Mouse (Mus musculus) limb, embryonic 13.5 days (tissue): ENCODE data around the gene Pfkfb4. TPM values are rescaled to one million over a fixed set of nuclear protein-coding genes. Genes with fewer than 3 reads are reported as not detected.

Experiments used
- ATAC-seq: fragments of 200-750 bp; cut with Nextera tagmentation; 2 replicates; pipeline ENCODE4 v1.8.0; 2017; ENCODE audit warnings: low read depth, moderate number of reproducible peaks, moderate TSS enrichment; ENCODE audit not compliant: low FRiP score
- H3K27ac ChIP-seq: fragments of 300-500 bp; sonication (generic); 2 replicates; pipeline ENCODE4 v1.5.1; 2015; ENCODE audit warnings: inconsistent platforms, mild to moderate bottlenecking, moderate library complexity
- H3K27me3 ChIP-seq: fragments of 300-500 bp; sonication (generic); 2 replicates; pipeline ENCODE4 v1.6.1; 2015; ENCODE audit warnings: mild to moderate bottlenecking, inconsistent platforms
- H3K36me3 ChIP-seq: fragments of 300-500 bp; sonication (generic); 2 replicates; pipeline ENCODE4 v1.6.1; 2015; ENCODE audit warnings: inconsistent platforms, mild to moderate bottlenecking, moderate library complexity
- H3K4me1 ChIP-seq: fragments of 300-500 bp; sonication (generic); 2 replicates; pipeline ENCODE4 v1.6.1; 2015; ENCODE audit warnings: inconsistent platforms
- H3K4me2 ChIP-seq: fragments of 300-500 bp; sonication (generic); replicated peaks from 2 replicates; pipeline ENCODE4 v1.6.1; 2015; ENCODE audit warnings: inconsistent platforms, mild to moderate bottlenecking, moderate library complexity
- H3K4me3 ChIP-seq: fragments of 300-500 bp; sonication (generic); 2 replicates; pipeline ENCODE4 v1.5.1; 2015; ENCODE audit warnings: moderate library complexity, mild to moderate bottlenecking, inconsistent platforms
- H3K9ac ChIP-seq: fragments of 300-500 bp; sonication (generic); 2 replicates; pipeline ENCODE4 v1.6.1; 2015; ENCODE audit warnings: mild to moderate bottlenecking, inconsistent platforms
- H3K9me3 ChIP-seq: fragments of 300-500 bp; sonication (generic); 2 replicates; pipeline ENCODE4 v1.6.1; 2016; ENCODE audit warnings: inconsistent platforms
- WGBS: fragments of 180-500 bp; shearing (Covaris S2); methylation state at CpG from one replicate; pipeline ENCODE4 v1.1.7; 2015; 5-methylcytosine and 5-hydroxymethylcytosine counted together
- polyA plus RNA-seq: library from polyadenylated mRNA; unstranded; fragments of >200 nt; fragmentation: Nextera tagmentation; extraction: Ambion mirVana; gene quantifications from 2 replicates; pipeline ENCODE4 v1.2.1, GENCODE M21; 2015

The Pfkfb4 gene
- polyA plus RNA-seq, 1 experiment from 2014 or later = 14.6 TPM

- 89% methylated on average over 19 of the region's 19 CpGs for WGBS
- Histone ChIP-seq H3K36me3 (no peaks in the 10 kb centered on the region), H3K9me3 (no peaks in the 10 kb centered on the region), H3K9ac (no peak overlapping the region; the same call in 1 of the 2 replicates), H3K27ac (no peak overlapping the region), H3K4me3 (no peak overlapping the region), H3K4me2 (no peak overlapping the region), H3K4me1 (peaks cover 10% of the 10 kb centered on the region), H3K27me3 (no peaks in the 10 kb centered on the region)
- ATAC-seq = no peak
Observed at GRCm38 (mm10) chr9:108998287-108999166, 6.9 kb downstream of the Pfkfb4 start.

DNA sequence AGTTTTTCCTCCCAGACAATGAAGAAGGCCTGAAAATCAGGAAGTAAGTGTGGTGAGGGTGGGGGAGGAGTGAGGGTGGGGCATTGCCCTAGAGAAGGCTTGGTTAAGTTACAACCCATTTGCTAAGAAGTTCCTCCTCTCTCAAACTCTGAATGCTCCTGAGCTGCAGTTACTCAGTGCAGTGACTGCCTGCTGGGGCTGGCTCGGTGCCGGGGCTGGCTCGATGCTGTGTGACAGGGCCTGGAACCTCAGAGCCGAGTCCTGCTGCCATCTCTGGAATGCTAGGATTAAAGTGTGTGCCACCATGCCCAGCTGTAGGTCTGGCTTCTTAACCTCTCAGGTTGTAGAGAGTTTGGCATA, 7.6 kb downstream of the Pfkfb4 start:
- Histone ChIP-seq H3K27me3 (no peaks in the 10 kb centered on the region), H3K9ac (no peak overlapping the region), H3K4me3 (no peak overlapping the region), H3K27ac (no peak overlapping the region), H3K4me2 (no peak overlapping the region), H3K36me3 (no peaks in the 10 kb centered on the region), H3K9me3 (no peaks in the 10 kb centered on the region), H3K4me1 (peaks cover 10% of the 10 kb centered on the region)
- WGBS = 73% methylated on average over 4 of the region's 4 CpGs
- no peak for ATAC-seq

DNA sequence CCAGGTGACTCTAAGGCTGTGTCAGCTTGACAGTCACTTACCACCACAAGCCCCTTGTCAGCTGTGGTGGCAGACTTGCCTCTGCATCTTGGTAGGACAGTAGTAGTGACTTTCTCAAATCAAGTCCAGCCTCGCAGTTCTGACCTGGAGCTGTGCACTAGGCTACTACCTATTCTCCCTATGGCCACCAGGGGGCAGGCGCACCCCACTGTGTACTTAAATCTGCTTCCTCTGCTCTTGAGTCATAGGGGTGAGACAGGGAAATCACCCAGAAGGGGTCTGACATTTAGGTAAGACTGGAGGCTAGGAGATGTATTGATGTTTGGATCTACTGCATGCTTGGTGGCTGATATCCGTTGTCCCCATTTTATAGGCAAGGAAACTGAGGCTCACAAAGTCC, 9.1 kb downstream of the Pfkfb4 start:
- ATAC-seq = peak; percentile 57; the same call in 1 of the 2 replicates
- H3K27ac ChIP-seq = no peak overlapping the region
- H3K9me3 ChIP-seq = no peaks in the 10 kb centered on the region
- WGBS = 8% methylated on average over 3 of the region's 3 CpGs
- H3K4me1 ChIP-seq = peaks cover 2% of the 10 kb centered on the region; the same call in 1 of the 2 replicates
- no peak overlapping the region for H3K4me2 ChIP-seq
- H3K36me3 ChIP-seq = no peaks in the 10 kb centered on the region
- H3K9ac ChIP-seq = no peak overlapping the region
- no peak overlapping the region for H3K4me3 ChIP-seq
- no peaks in the 10 kb centered on the region for H3K27me3 ChIP-seq

DNA sequence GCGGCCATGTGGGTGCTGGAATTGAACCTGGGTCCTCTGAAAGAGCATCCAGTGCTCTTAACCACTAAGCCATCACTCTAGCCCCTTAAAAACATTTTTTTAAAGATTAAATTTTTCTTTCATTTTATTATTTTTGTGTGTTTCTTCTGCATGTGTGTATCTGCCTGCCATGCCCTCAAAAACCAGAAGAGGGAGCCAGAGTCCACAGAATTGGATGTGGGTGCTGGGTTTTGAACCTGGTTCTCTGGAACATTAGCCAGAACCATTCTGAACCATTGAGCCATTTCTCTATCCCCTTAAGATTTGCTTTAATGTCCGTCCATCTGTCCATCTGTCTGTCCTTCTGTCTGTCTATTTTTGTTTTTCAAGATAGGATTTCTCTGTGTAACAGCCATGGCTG, 11.6 kb downstream of the Pfkfb4 start:
- no peak overlapping the region for H3K27ac ChIP-seq
- 53% methylated on average over 2 of the region's 2 CpGs for WGBS

DNA sequence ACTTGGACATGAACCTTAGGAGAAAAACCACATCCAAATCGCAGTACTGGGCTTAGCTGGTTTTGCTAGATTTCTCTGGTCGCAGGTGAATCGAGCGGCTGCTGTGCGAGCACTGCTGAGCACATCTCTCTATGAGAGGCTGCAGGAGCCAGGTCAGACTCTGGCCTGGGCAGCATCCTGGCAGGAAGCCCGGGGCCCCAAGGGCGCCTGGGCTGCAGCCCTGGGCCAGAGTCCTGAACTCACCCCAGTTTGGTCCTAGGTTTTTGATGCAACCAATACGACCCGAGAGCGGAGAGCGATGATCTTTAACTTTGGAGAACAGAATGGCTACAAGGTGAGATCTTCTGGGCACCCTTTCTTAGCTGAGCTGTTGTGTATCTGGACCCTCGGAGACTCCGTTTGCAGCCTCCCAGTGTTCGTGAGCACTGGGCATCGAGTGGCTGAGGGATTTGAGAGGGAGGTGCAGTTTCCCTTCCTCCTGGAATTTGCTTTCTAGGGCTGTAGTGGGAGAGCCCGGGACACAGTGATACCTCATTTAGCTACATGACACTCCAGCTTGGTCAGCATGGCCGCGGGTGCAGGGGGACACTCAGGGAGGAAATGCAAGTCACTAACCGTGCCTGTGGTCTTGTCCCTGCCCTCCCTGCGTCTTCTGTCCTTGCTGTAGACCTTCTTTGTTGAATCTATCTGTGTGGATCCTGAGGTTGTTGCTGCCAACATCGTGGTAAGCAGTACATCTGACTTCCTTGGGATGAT, 15.6 kb downstream of the Pfkfb4 start:
- no peaks in the 10 kb centered on the region for H3K9me3 ChIP-seq
- H3K4me1 ChIP-seq = peaks cover 8% of the 10 kb centered on the region
- H3K36me3 ChIP-seq = peaks cover 20% of the 10 kb centered on the region
- H3K4me3 ChIP-seq = no peak overlapping the region
- ATAC-seq = no peak
- no peak overlapping the region for H3K27ac ChIP-seq
- H3K9ac ChIP-seq = 0 out of 2 replicates have a peak overlapping the region, but pooled peaks have one; percentile 14
- H3K27me3 ChIP-seq = no peaks in the 10 kb centered on the region
- H3K4me2 ChIP-seq = no peak overlapping the region
- 84% methylated on average over 21 of the region's 21 CpGs for WGBS

More for the DNA sequence above, 11.6 kb downstream of the Pfkfb4 start:
- Histone ChIP-seq H3K27me3 (no peaks in the 10 kb centered on the region), H3K4me1 (no peaks in the 10 kb centered on the region), H3K9me3 (no peaks in the 10 kb centered on the region), H3K36me3 (no peaks in the 10 kb centered on the region; the same call in 1 of the 2 replicates), H3K4me2 (no peak overlapping the region), H3K4me3 (no peak overlapping the region), H3K9ac (no peak overlapping the region)
- ATAC-seq = no peak

- Histone ChIP-seq H3K4me3 (no peak overlapping the region), H3K36me3 (peaks cover 24% of the 10 kb centered on the region), H3K9me3 (no peaks in the 10 kb centered on the region), H3K4me2 (no peak overlapping the region), H3K4me1 (peaks cover 8% of the 10 kb centered on the region), H3K27ac (no peak overlapping the region), H3K27me3 (no peaks in the 10 kb centered on the region), H3K9ac (no peak overlapping the region)
- ATAC-seq = no peak
- WGBS = 88% methylated on average over 9 of the region's 9 CpGs
Observed at GRCm38 (mm10) chr9:109008081-109008480, 16.5 kb downstream of the Pfkfb4 start.

DNA sequence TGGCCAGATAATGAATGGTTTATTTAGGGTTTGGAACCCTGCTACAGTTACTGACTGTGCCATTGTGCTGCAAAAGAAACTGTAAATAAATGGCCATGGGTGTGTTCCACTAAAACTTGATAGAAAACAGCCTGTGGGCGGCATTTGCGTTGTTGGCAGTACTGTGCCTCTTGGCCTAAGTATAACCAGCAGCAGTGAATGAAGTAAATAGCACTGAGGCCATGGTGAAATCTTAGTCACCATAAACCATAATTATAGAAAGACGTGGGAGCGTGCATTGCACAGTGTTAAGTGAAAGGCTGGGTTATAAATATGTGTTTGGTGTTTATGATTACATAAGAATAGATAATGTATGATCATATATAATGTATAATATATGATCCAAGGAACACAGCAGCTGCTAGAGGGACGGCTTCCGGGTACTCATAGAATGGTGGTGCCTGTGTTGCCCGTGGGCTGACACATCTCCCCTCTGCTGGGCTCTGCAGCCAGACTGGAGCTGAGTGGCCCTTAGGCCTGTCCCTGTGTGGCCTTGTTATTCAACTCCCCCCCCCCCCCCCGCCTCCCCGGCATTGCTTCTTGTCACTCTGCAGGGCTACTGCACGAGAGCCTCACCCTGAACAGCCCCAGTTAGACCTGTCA, 17.5 kb downstream of the Pfkfb4 start:
- no peak for ATAC-seq
- WGBS = 64% methylated on average over 9 of the region's 10 CpGs
- H3K4me1 ChIP-seq = peaks cover 8% of the 10 kb centered on the region
- no peak overlapping the region for H3K4me3 ChIP-seq
- no peak overlapping the region for H3K9ac ChIP-seq
- H3K27ac ChIP-seq = no peak overlapping the region
- H3K36me3 ChIP-seq = peaks cover 24% of the 10 kb centered on the region
- no peak overlapping the region for H3K4me2 ChIP-seq
- H3K9me3 ChIP-seq = no peaks in the 10 kb centered on the region
- no peaks in the 10 kb centered on the region for H3K27me3 ChIP-seq

- peak; percentile 35 for ATAC-seq
Observed at GRCm38 (mm10) chr9:109009636-109010315, 18.2 kb downstream of the Pfkfb4 start.

DNA sequence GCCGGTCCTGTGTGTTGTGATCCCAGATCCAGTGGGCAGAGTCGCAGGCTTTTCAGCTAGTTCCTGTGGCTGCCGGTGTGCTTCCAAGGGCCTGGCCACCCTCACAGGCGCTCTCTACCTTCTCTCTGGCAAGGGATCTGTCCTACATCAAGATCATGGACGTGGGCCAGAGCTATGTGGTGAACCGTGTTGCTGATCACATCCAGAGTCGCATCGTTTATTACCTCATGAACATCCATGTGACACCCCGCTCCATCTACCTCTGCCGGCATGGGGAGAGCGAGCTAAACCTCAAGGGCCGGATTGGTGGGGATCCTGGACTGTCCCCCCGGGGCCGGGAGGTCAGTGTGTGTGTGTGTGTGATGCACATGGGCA, 18.7 kb downstream of the Pfkfb4 start:
- Histone ChIP-seq H3K36me3 (peaks cover 24% of the 10 kb centered on the region), H3K27me3 (no peaks in the 10 kb centered on the region), H3K9me3 (no peaks in the 10 kb centered on the region), H3K4me2 (no peak overlapping the region), H3K27ac (no peak overlapping the region), H3K4me3 (no peak overlapping the region), H3K4me1 (peaks cover 8% of the 10 kb centered on the region), H3K9ac (no peak overlapping the region)
- no peak for ATAC-seq
- 77% methylated on average over 14 of the region's 14 CpGs for WGBS

More at GRCm38 (mm10) chr9:109009636-109010315, 18.2 kb downstream of the Pfkfb4 start:
- Histone ChIP-seq H3K27ac (no peak overlapping the region), H3K4me1 (peaks cover 8% of the 10 kb centered on the region), H3K27me3 (no peaks in the 10 kb centered on the region), H3K9me3 (no peaks in the 10 kb centered on the region), H3K36me3 (peaks cover 24% of the 10 kb centered on the region), H3K4me2 (no peak overlapping the region; the same call in 1 of the 2 replicates), H3K4me3 (no peak overlapping the region), H3K9ac (peak overlapping the region; percentile 43)
- WGBS = 29% methylated on average over 17 of the region's 17 CpGs

DNA sequence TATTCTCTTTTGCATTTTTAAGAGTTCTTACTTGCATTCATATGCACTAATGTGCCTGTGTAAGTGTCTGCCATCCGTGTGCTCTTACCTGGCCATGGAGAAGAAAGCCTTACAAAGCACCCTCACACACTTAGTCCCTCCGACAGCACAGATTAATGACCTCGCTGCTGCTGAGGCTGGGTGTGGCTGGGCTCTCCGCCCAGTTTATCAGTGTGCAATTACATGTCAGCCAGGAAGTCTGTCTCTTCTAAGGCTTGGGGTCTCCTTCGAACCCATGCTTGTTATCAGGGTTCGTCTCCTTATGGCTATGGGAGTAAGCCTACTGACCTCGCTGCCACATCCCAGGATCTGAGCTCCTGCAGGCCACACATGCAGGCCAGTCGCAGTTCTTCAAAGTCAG, 23.8 kb downstream of the Pfkfb4 start:
- H3K4me2 ChIP-seq = no peak overlapping the region
- peaks cover 23% of the 10 kb centered on the region for H3K36me3 ChIP-seq
- H3K9ac ChIP-seq = no peak overlapping the region
- no peaks in the 10 kb centered on the region for H3K9me3 ChIP-seq
- ATAC-seq = no peak
- H3K27ac ChIP-seq = no peak overlapping the region
- no peaks in the 10 kb centered on the region for H3K4me1 ChIP-seq
- WGBS = 47% methylated on average over 8 of the region's 8 CpGs
- no peaks in the 10 kb centered on the region for H3K27me3 ChIP-seq
- H3K4me3 ChIP-seq = no peak overlapping the region

DNA sequence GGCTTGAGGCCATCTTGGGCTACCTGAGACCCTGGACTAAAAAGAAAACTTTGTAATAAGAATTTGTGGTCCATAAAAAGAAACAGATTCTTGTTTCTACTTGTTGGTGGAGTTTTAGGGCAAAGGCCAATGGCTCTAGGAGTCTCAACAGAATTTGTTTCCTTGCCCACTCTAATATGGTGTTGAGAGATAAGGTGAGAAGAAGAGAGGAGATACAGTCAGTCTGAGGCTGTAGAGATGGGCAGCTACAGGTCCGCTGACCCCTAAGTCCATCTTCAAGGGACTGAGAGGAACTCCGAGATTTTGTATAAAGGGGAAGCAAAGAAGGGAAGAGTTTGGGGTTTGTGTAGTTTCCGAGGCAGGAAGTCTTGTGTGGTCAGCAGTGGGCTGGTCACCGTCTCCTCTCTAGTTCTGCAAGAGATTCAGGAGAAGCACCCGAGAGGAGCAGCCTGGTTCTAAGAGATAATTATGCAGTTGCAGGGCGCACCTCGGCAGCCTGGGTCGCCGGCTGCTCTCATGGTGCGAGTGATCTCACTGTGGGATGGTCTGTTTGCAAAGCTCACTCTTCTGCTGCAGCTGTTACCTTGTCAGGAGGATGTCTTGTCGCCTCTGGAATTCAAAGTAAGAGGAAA, 25.5 kb downstream of the Pfkfb4 start:
- H3K4me1 ChIP-seq = no peaks in the 10 kb centered on the region
- no peak overlapping the region for H3K27ac ChIP-seq
- ATAC-seq = no peak
- H3K9ac ChIP-seq = no peak overlapping the region
- H3K27me3 ChIP-seq = no peaks in the 10 kb centered on the region
- no peak overlapping the region for H3K4me2 ChIP-seq
- peaks cover 11% of the 10 kb centered on the region; the same call in 1 of the 2 replicates for H3K36me3 ChIP-seq
- H3K9me3 ChIP-seq = no peaks in the 10 kb centered on the region
- no peak overlapping the region for H3K4me3 ChIP-seq
- 42% methylated on average over 11 of the region's 11 CpGs for WGBS
